Mouse (Mus musculus): ENCODE data around the gene Sfxn5. TPM values are rescaled to one million over a fixed set of nuclear protein-coding genes. Genes with fewer than 3 reads are reported as not detected.

Gene Sfxn5
- polyA plus RNA-seq, 1 experiment: 172 TPM

DNA sequence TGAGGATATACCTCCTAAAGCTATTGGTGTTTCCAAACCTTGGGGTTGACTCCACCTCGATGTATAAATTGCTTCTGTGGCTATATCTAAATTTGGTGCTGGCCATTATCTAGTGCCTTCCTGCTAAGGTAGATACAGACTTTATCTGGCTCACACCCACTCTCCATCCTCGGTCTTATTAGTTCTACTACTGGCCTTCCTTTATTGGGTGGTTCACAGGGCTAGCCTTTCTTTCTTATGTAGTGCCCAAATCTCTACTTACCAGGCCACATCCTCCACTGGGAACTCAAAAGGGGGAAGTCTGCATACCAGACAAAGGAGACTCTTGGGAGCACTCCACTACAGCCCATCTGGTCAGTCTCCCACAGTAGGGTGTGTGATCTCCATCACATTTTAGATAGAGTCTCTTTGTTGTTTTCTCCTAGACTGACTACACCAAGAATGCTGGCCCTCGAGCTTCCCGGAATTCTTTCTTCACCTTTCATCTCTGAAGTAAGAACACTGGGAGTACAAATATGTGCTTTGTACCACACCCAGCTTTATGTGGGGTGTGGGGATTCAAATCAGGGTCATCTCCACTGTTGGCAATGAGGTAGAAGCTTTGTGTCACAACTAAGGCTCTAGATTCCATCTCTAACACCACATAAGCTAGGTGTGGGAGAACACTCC, 44.0 kb upstream of the Sfxn5 start:
- H3K4me1 ChIP-seq (ENCODE audit: control insufficient read depth, insufficient read depth, low read length): peaks cover 4% of the 10 kb centered on the region; the same call in 1 of the 2 replicates
- no peak overlapping the region for H3K4me3 ChIP-seq (replicated peaks; ENCODE audit: insufficient read depth, low read depth, low read length)
- DNase-seq: no peak
- H3K27me3 ChIP-seq (ENCODE audit: control insufficient read depth, insufficient read depth, low read length): no peaks in the 10 kb centered on the region
- H3K27ac ChIP-seq (ENCODE audit: insufficient read depth, low read length): no peak overlapping the region
- TF ChIP-seq POLR2A (IDR thresholded peaks at IDR 0.05; ENCODE audit: borderline replicate concordance, insufficient read depth, low read length): no peak
- TF ChIP-seq CTCF (IDR thresholded peaks at IDR 0.05; ENCODE audit: borderline replicate concordance, insufficient read depth, low read depth, low read length): no peak
- 80% methylated on average over 4 of the region's 4 CpGs for WGBS

DNA sequence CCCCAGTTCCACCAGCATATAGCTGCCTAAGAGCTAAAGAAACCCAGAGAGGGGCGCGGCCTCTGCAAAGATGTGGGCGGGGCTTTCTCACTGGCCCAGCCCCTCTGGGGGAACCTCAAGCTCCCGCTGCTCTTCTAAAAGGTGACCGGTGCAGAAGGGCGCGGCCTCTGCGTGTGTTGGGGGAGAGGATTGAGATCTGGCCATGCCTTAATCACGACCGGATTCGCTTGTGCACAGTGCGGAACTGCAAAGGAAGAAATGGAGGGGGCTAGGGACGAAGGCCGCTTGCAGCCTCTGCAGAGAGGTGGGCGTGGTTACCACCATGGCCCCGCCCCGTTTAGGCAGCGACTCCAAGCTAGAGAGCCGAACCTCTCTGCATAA, 41.5 kb upstream of the Sfxn5 start:
- TF ChIP-seq CTCF (IDR thresholded peaks at IDR 0.05; ENCODE audit: borderline replicate concordance, insufficient read depth, low read depth, low read length) (no peak), POLR2A (IDR thresholded peaks at IDR 0.05; ENCODE audit: borderline replicate concordance, insufficient read depth, low read length) (0 out of 2 replicates have a peak, but pooled peaks have one; percentile 44)
- WGBS: under 1% methylated on average over 19 of the region's 19 CpGs
- peak overlapping the region; percentile 84 for H3K4me3 ChIP-seq (replicated peaks; ENCODE audit: insufficient read depth, low read depth, low read length)
- peak overlapping the region; percentile 17; the same call in 1 of the 2 replicates for H3K27ac ChIP-seq (ENCODE audit: insufficient read depth, low read length)
- DNase-seq: peak; percentile 96 to 98
- H3K4me1 ChIP-seq (ENCODE audit: control insufficient read depth, insufficient read depth, low read length): peaks cover 24% of the 10 kb centered on the region
- no peaks in the 10 kb centered on the region for H3K27me3 ChIP-seq (ENCODE audit: control insufficient read depth, insufficient read depth, low read length)

DNA sequence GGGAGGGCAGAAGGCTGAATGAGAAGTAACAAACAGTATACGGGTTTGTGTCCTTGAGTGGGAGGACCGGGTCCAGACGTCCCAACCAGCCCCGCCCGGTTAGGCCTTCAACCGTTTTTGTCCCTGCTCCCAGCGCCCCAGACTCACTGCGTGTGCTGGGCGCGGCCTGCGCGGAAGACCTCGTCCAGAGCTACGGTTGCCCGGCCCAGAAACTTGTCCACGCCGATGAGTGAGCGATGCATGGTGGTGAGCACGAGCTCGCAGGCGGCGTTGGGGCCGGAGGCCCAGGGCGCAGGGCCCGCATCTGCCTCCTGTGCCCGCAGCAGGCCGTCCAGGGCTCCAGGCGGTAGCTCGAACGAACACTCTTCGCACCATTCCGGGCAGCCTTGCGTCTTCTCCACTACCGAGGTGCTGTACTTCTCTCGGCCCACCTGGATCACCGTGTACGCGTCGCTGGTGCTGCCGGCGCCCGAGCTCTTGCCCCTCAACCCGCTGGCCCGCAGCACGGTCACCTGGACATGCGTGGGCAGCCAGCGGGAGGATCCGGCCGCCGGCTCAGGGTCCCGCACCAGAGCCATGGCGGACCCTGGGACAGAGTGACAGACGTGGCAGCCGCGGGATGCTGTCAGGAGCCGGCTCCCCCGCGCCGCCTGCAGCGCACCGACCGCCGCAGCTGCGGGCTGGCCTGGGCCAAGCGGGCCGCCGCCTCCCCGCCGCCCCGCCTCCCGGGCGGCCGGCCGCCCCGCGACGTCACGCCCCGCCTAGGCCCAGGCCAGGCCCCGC, 40.9 kb upstream of the Sfxn5 start, which contains the start of gene Rab11fip5:
Rab11fip5 (minus strand) TSS at position 684 of the 783 bp plus-strand sequence.
- no peak for DNase-seq
- 1% methylated on average over 80 of the region's 80 CpGs for WGBS

DNA sequence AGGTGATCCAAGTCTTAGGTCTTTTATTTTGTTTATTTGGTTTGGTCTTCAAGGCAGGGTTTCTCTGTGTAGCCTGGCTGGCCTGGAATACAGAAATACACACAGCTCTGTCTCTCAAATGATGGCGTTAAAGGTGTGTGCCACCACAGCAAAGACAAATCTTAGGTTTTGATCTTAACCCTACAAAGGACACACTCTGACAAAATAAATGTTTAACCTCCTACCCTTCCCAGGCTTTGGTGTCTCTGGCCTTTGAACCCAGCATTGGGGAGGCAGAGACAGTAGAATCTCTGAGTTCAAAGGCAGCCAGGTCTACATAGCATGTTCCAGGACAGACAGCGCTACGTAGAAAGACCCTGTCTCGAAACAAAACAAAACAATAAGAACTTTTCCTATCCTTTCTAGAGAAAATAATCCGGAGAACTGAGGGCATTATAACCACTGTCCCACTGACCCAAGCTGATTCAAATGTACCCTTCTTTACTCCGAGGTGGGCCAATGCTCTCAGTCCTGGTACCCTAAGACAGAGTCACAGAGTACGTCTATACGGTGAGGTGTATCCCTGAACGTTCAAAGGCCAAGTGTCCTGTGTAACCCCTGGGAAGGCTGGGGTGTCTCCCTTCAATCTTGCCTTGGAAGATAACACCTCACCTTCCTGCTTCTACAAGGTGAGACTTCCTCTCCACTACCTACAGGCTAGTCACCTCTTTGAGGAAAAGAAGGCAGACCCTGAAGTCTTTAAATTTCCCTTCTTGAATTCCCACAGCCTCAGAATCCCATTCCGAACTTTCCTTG, 40.0 kb upstream of the Sfxn5 start:
- TF ChIP-seq POLR2A (IDR thresholded peaks at IDR 0.05; ENCODE audit: borderline replicate concordance, insufficient read depth, low read length) (no peak), CTCF (IDR thresholded peaks at IDR 0.05; ENCODE audit: borderline replicate concordance, insufficient read depth, low read depth, low read length) (no peak)
- H3K27ac ChIP-seq (ENCODE audit: insufficient read depth, low read length): no peak overlapping the region
- H3K27me3 ChIP-seq (ENCODE audit: control insufficient read depth, insufficient read depth, low read length): no peaks in the 10 kb centered on the region
- 70% methylated on average over 10 of the region's 10 CpGs for WGBS
- peak overlapping the region; percentile 85 for H3K4me3 ChIP-seq (replicated peaks; ENCODE audit: insufficient read depth, low read depth, low read length)
- H3K4me1 ChIP-seq (ENCODE audit: control insufficient read depth, insufficient read depth, low read length): peaks cover 38% of the 10 kb centered on the region
- DNase-seq: no peak

More for the DNA sequence above, 40.9 kb upstream of the Sfxn5 start, which contains the start of gene Rab11fip5:
- peak within 1 kb of the TSS; percentile 78 for H3K27ac ChIP-seq (ENCODE audit: insufficient read depth, low read length)
- H3K27me3 ChIP-seq (ENCODE audit: control insufficient read depth, insufficient read depth, low read length): no peaks in the 10 kb centered on the region
- H3K4me1 ChIP-seq (ENCODE audit: control insufficient read depth, insufficient read depth, low read length): peaks cover 29% of the 10 kb centered on the region
- peak within 1 kb of the TSS; percentile 85 for H3K4me3 ChIP-seq (replicated peaks; ENCODE audit: insufficient read depth, low read depth, low read length)
- TF ChIP-seq POLR2A (IDR thresholded peaks at IDR 0.05; ENCODE audit: borderline replicate concordance, insufficient read depth, low read length) (no peak), CTCF (IDR thresholded peaks at IDR 0.05; ENCODE audit: borderline replicate concordance, insufficient read depth, low read depth, low read length) (no peak)

DNA sequence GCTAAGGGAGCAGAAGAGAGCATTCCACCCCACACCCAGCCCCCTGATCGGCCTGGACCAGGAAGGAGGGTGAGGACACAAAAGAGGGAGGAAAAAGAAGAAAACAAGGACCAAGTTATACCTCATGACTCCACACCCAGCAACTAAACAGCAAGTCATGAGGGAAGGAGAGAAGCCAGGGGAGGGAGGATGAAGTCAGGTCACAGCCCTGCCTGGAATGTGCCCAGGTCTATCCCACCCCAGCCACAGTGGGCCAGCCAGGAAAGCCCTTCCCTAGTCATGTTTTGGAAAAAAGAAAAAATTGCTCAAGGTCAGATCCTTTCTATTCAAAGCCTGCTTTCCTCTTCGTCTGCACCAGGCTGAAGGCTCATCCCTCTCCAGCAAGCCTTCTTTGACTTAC, 39.3 kb upstream of the Sfxn5 start:
- no peak for DNase-seq
- 52% methylated on average over 2 of the region's 2 CpGs for WGBS
- TF ChIP-seq POLR2A (IDR thresholded peaks at IDR 0.05; ENCODE audit: borderline replicate concordance, insufficient read depth, low read length) (no peak), CTCF (IDR thresholded peaks at IDR 0.05; ENCODE audit: borderline replicate concordance, insufficient read depth, low read depth, low read length) (no peak)
- H3K27ac ChIP-seq (ENCODE audit: insufficient read depth, low read length): peak overlapping the region; percentile 2; the same call in 1 of the 2 replicates
- peak overlapping the region; percentile 37 for H3K4me3 ChIP-seq (replicated peaks; ENCODE audit: insufficient read depth, low read depth, low read length)
- H3K27me3 ChIP-seq (ENCODE audit: control insufficient read depth, insufficient read depth, low read length): no peaks in the 10 kb centered on the region
- peaks cover 42% of the 10 kb centered on the region for H3K4me1 ChIP-seq (ENCODE audit: control insufficient read depth, insufficient read depth, low read length)

DNA sequence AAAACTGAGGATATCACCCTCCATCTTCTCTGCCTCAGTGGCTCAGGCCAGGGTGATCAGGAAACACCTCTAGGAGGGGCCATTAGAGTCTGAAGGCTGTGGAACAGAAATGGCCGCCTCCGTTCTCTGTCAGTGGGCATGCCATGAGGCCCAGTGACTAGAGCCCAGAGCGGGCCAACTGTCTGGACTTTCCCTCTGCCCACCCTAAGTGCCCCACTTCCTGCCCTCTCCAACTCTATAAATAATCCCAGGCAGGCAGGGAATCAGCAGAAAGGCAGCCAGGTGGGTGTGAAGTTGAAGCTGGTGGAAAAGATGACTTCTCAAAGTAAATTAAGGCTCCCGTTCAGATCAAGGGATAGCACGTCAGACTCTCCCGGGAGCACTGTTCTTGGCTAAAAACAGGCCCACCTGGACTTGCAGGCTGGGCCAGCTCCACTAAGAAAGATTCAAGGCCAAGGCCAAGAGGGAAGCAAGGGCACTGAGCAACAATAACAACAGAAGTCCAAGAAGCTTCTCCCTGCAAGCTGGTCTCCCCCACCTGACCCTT, 38.7 kb upstream of the Sfxn5 start:
- Histone ChIP-seq H3K27me3 (ENCODE audit: control insufficient read depth, insufficient read depth, low read length) (no peaks in the 10 kb centered on the region), H3K4me1 (ENCODE audit: control insufficient read depth, insufficient read depth, low read length) (peaks cover 47% of the 10 kb centered on the region), H3K4me3 (replicated peaks; ENCODE audit: insufficient read depth, low read depth, low read length) (peak overlapping the region; percentile 37), H3K27ac (ENCODE audit: insufficient read depth, low read length) (peak overlapping the region; percentile 35; the same call in 1 of the 2 replicates)
- no peak for TF ChIP-seq POLR2A (IDR thresholded peaks at IDR 0.05; ENCODE audit: borderline replicate concordance, insufficient read depth, low read length)
- no peak for TF ChIP-seq CTCF (IDR thresholded peaks at IDR 0.05; ENCODE audit: borderline replicate concordance, insufficient read depth, low read depth, low read length)
- WGBS: 14% methylated on average over 6 of the region's 6 CpGs
- DNase-seq: no peak
